ENCODE assay signal across 27 mouse cellular contexts in genomic region chr15:87550756-87551155, GRCm38 (mm10). TPM values are rescaled to one million over a fixed set of nuclear protein-coding genes. Genes with fewer than 3 reads are reported as not detected.
DNase-seq lines count a peak whose midpoint lies in the region; ATAC-seq and TF ChIP-seq lines count a peak whose summit lies in the region.
"Had no signal": no experiment of that assay in that cellular context is flagged by ENCODE, and none has a peak within 500 bp of the region (broad histone marks: within the 10 kb centered on the region; RNA-seq: fewer than 3 reads in every experiment).

No protein-coding gene starts in this region.

- DNase-seq in cerebellum, postnatal 10 days, result peak; percentile 60 to 65
- DNase-seq in hindbrain, postnatal 0 days (ENCODE audit: low spot score), result no peak
- DNase-seq in right cerebral cortex, adult 18-20 months, result peak; percentile 24
- DNase-seq in right cerebral cortex, adult 2 months (ENCODE audit: low spot score in 2 of 2), result no peak
- no peak for DNase-seq in urinary bladder, postnatal 4 days (ENCODE audit: low spot score in 2 of 2)
- DNase-seq: adrenal gland, adult 2 months; gastrocnemius, postnatal 25 days; heart, adult 18-20 months; heart, postnatal 14 days; kidney, adult 11 months; kidney, postnatal 36 days; layer of hippocampus, adult 9-11 months; left cerebral cortex, postnatal 4 days; lung, postnatal 4 days; midbrain, embryonic 14.5 days had no signal

- no peak for ATAC-seq in cerebellum, adult (ENCODE audit: insufficient number of reproducible peaks, low FRiP score, low TSS enrichment)
- ATAC-seq in hindbrain, postnatal 0 days, result no peak
- no peak for ATAC-seq in hindbrain, embryonic 13.5 days (ENCODE audit: low FRiP score)
- ATAC-seq: forebrain, embryonic 13.5 days had no signal

- peaks cover 46% of the 10 kb centered on the region for H3K4me1 ChIP-seq in hindbrain, postnatal 0 days (ENCODE audit: insufficient read depth, low read length)
- H3K4me1 ChIP-seq in hindbrain, embryonic 13.5 days (replicated peaks), result peaks cover 62% of the 10 kb centered on the region
- H3K4me1 ChIP-seq: heart, embryonic 12.5 days; kidney, embryonic 15.5 days had no signal

- no peaks in the 10 kb centered on the region for H3K36me3 ChIP-seq in hindbrain, postnatal 0 days (ENCODE audit: insufficient read depth, low read length)
- H3K36me3 ChIP-seq in hindbrain, embryonic 13.5 days, result no peaks in the 10 kb centered on the region
- H3K36me3 ChIP-seq: G1E; heart, embryonic 12.5 days; kidney, embryonic 15.5 days; limb, embryonic 15.5 days; neural tube, embryonic 13.5 days had no signal

- H3K9me3 ChIP-seq in hindbrain, postnatal 0 days (ENCODE audit: low read length), result no peaks in the 10 kb centered on the region
- no peaks in the 10 kb centered on the region for H3K9me3 ChIP-seq in hindbrain, embryonic 13.5 days
- H3K9me3 ChIP-seq: forebrain, embryonic 13.5 days; heart, embryonic 12.5 days; kidney, embryonic 15.5 days; limb, embryonic 15.5 days; neural tube, embryonic 13.5 days had no signal

- H3K4me2 ChIP-seq in hindbrain, postnatal 0 days (ENCODE audit: low read depth, low read length), result no peak overlapping the region
- H3K4me2 ChIP-seq in hindbrain, embryonic 13.5 days, result no peak overlapping the region
- H3K4me2 ChIP-seq: forebrain, embryonic 13.5 days; heart, embryonic 12.5 days; kidney, embryonic 15.5 days; limb, embryonic 15.5 days; neural tube, embryonic 13.5 days had no signal

- no peak overlapping the region for H3K27ac ChIP-seq in hindbrain, postnatal 0 days
- H3K27ac ChIP-seq in hindbrain, embryonic 13.5 days, result no peak overlapping the region
- H3K27ac ChIP-seq: forebrain, embryonic 13.5 days; kidney, embryonic 15.5 days; limb, embryonic 15.5 days; liver, embryonic 14.5 days; neural tube, embryonic 13.5 days had no signal

- 55% methylated on average over 5 of the region's 5 CpGs for WGBS in hindbrain, postnatal 0 days
- WGBS in hindbrain, embryonic 13.5 days, result 61% methylated on average over 5 of the region's 5 CpGs

- peak; percentile 42 for TF ChIP-seq CTCF in hindbrain, postnatal 0 days (IDR thresholded peaks at IDR 0.05; ENCODE audit: low read depth)

- no peak overlapping the region for H3K4me3 ChIP-seq in hindbrain, postnatal 0 days (ENCODE audit: low read length)
- no peak overlapping the region for H3K4me3 ChIP-seq in hindbrain, embryonic 13.5 days
- H3K4me3 ChIP-seq: forebrain, embryonic 13.5 days; heart, embryonic 12.5 days; kidney, embryonic 15.5 days; limb, embryonic 15.5 days; myocyte; neural tube, embryonic 13.5 days had no signal

- H3K27me3 ChIP-seq in hindbrain, postnatal 0 days (ENCODE audit: insufficient read depth, low read length), result no peaks in the 10 kb centered on the region
- H3K27me3 ChIP-seq in hindbrain, embryonic 13.5 days, result 0 out of 2 replicates have a peak, but pooled peaks cover 4% of the 10 kb centered on the region
- H3K27me3 ChIP-seq: CH12.LX had no signal

- no peak overlapping the region for H3K9ac ChIP-seq in hindbrain, postnatal 0 days (replicated peaks; ENCODE audit: low read length)
- H3K9ac ChIP-seq in hindbrain, embryonic 13.5 days, result no peak overlapping the region
- H3K9ac ChIP-seq: forebrain, embryonic 13.5 days; heart, embryonic 12.5 days; kidney, embryonic 15.5 days; limb, embryonic 15.5 days; liver, embryonic 14.5 days; neural tube, embryonic 13.5 days had no signal

RNA-seq across cellular contexts. Expression of gene Fam19a5, which starts 6.7 kb away (rescaled TPM):
- 119 and 137 TPM in 2 replicates for total RNA-seq in hindbrain, postnatal 0 days (2014; rRNA removed)
- polyA plus RNA-seq in hindbrain, postnatal 0 days (2015; fragmentation: Nextera tagmentation; extraction: Ambion mirVana), result 28.1 and 31.0 TPM in 2 replicates
- 20.5 and 21.7 TPM in 2 replicates for polyA plus RNA-seq in hindbrain, embryonic 13.5 days (2015; fragmentation: Nextera tagmentation; extraction: Ambion mirVana)
- total RNA-seq: CH12.LX; G1E; megakaryocyte-erythroid progenitor cell, adult 5-6 weeks had no signal
- polyA plus RNA-seq: G1E had no signal

Comparison
In these comparisons a context has a peak if more than half of its experiments do, and no peak if none do; other contexts are left out.
1. DNase-seq: peak in cerebellum, postnatal 10 days (2 of 2) and right cerebral cortex, adult 18-20 months (single experiment); none in hindbrain, postnatal 0 days (single experiment), right cerebral cortex, adult 2 months (0 of 2) and urinary bladder, postnatal 4 days (0 of 2).